Mouse (Mus musculus) ES-Bruce4 (cell line): ENCODE data around the gene Pold4.

Experiments used
- CTCF ChIP-seq: IDR thresholded peaks from one replicate; pipeline ENCODE4 v1.8.1; 2011; ENCODE audit warnings: low read depth, low read length
- POLR2A ChIP-seq: IDR thresholded peaks from one replicate; pipeline ENCODE4 v1.8.1; 2011; ENCODE audit warnings: low read length; ENCODE audit not compliant: insufficient read depth

GRCm38 (mm10) chr19:4279487-4279886, 47.8 kb downstream of the Pold4 start:
- TF ChIP-seq CTCF (peak; percentile 34), POLR2A (no peak)
